In the genomic region with DNA sequence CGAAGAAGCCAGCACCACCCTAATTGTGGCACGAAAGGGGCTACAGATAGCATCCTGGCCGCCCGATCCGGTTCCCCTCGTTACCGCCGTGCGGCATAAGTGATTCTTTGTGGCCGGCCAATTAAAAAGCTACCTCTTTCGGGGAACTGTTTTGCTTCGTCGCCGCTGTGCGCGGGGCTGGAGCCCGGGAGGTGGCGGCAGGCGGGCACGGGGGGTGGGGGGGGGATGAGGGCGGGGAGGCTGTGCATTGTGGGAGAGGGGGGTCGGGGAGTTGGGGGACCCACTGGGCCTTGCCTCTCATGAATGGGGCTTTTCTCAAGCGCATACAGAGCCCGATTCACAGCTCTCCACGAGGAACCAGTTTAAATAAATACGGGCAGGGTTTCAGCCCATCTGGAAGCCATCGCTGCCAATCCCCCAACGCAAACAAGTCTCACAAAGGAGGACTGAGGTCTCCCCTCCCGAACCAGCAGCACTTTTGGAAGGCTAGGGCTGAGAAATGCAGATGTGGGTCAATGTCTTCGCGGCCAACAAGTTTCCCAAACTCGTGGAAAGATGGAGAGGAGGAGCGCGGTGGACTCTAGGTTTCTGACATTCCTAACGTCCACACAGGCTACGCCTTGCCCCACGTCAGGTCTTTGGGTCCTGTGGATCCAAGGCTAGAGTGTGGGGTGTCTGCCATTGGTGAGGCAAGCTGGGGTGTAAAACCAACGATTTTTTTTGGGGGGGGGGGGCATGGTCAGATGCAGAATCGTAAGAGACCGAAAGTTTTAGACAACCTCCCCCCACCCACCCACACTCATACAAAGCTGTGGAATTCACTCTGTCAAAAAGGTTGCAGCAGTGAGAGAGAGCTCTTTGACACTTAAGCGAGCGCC, we compare ENCODE assay signal across 8 mouse cellular contexts. TPM values are rescaled to one million over a fixed set of nuclear protein-coding genes. Genes with fewer than 3 reads are reported as not detected.
DNase-seq lines count a peak whose midpoint lies in the region; ATAC-seq and TF ChIP-seq lines count a peak whose summit lies in the region.

No protein-coding gene starts in this region.

- no peak for TF ChIP-seq CTCF in kidney, adult 2 months (conservative IDR thresholded peaks at IDR 0.05; ENCODE audit: insufficient read depth, insufficient read length, low read depth, low read length)
- TF ChIP-seq CTCF in hindbrain, postnatal 0 days (IDR thresholded peaks at IDR 0.05; ENCODE audit: low read depth), result no peak

- H3K27ac ChIP-seq in kidney, adult 2 months (ENCODE audit: insufficient read depth, low read depth, low read length), result no peak overlapping the region
- peak overlapping the region; percentile 45 for H3K27ac ChIP-seq in hindbrain, postnatal 0 days
- H3K27ac ChIP-seq in midbrain, embryonic 12.5 days (replicated peaks), result peak overlapping the region; percentile 94

- DNase-seq in kidney, adult 2 months, result no peak
- DNase-seq in kidney, postnatal 10 days, result no peak
- DNase-seq in embryo, embryonic 9.5 days (ENCODE audit: extremely low spot score), result peak; percentile 79
- DNase-seq in hindbrain, postnatal 0 days (ENCODE audit: low spot score), result peak; percentile 64
- no peak for DNase-seq in spleen, postnatal 36 days (ENCODE audit: low spot score in 2 of 2)
- no peak for DNase-seq in kidney, postnatal 14 days

- H3K4me1 ChIP-seq in kidney, adult 2 months (ENCODE audit: control insufficient read depth, insufficient read depth, low read length), result no peaks in the 10 kb centered on the region; the same call in 1 of the 2 replicates
- H3K4me1 ChIP-seq in hindbrain, postnatal 0 days (ENCODE audit: insufficient read depth, low read length), result peaks cover 35% of the 10 kb centered on the region
- peaks cover 61% of the 10 kb centered on the region for H3K4me1 ChIP-seq in midbrain, embryonic 12.5 days

- H3K9ac ChIP-seq in hindbrain, postnatal 0 days (replicated peaks; ENCODE audit: low read length), result peak overlapping the region; percentile 47
- H3K9ac ChIP-seq in midbrain, embryonic 12.5 days (replicated peaks), result peak overlapping the region; percentile 80

- H3K4me2 ChIP-seq in hindbrain, postnatal 0 days (ENCODE audit: low read depth, low read length), result peak overlapping the region; percentile 61
- peak overlapping the region; percentile 83 for H3K4me2 ChIP-seq in midbrain, embryonic 12.5 days (replicated peaks)

- peaks cover 8% of the 10 kb centered on the region for H3K27me3 ChIP-seq in kidney, adult 2 months (replicated peaks; ENCODE audit: control insufficient read depth, insufficient read depth, low read length)
- peaks cover 48% of the 10 kb centered on the region for H3K27me3 ChIP-seq in hindbrain, postnatal 0 days (ENCODE audit: insufficient read depth, low read length)
- H3K27me3 ChIP-seq in midbrain, embryonic 12.5 days, result peaks cover 40% of the 10 kb centered on the region

- 0 out of 2 replicates have a peak overlapping the region, but pooled peaks have one; percentile 9 for H3K4me3 ChIP-seq in kidney, adult 2 months (ENCODE audit: insufficient read depth, low read depth, low read length)
- H3K4me3 ChIP-seq in hindbrain, postnatal 0 days (ENCODE audit: low read length), result peak overlapping the region; percentile 31
- H3K4me3 ChIP-seq in midbrain, embryonic 12.5 days, result peak overlapping the region; percentile 60

- peak; percentile 61 for ATAC-seq in hindbrain, postnatal 0 days
- peak; percentile 53 for ATAC-seq in midbrain, embryonic 12.5 days (ENCODE audit: low FRiP score, low read depth)
- ATAC-seq in activated CD4-positive, CD25-positive, alpha-beta regulatory T cell, adult 4 months, result no peak

- WGBS in kidney, adult 2 months, result 3% methylated on average over 42 of the region's 42 CpGs
- under 1% methylated on average over 38 of the region's 42 CpGs for WGBS in hindbrain, postnatal 0 days
- WGBS in midbrain, embryonic 12.5 days, result 1% methylated on average over 42 of the region's 42 CpGs

- no peak for TF ChIP-seq POLR2A in kidney, adult 2 months (IDR thresholded peaks at IDR 0.05; ENCODE audit: low read depth, low read length)

- no peaks in the 10 kb centered on the region for H3K9me3 ChIP-seq in hindbrain, postnatal 0 days (ENCODE audit: low read length)
- H3K9me3 ChIP-seq in midbrain, embryonic 12.5 days, result no peaks in the 10 kb centered on the region

- no peaks in the 10 kb centered on the region for H3K36me3 ChIP-seq in kidney, adult 2 months (ENCODE audit: control insufficient read depth, insufficient read depth, low read length)
- no peaks in the 10 kb centered on the region for H3K36me3 ChIP-seq in hindbrain, postnatal 0 days (ENCODE audit: insufficient read depth, low read length)
- peaks cover 17% of the 10 kb centered on the region for H3K36me3 ChIP-seq in midbrain, embryonic 12.5 days

RNA-seq across cellular contexts. Expression of a gene that starts 2.1 kb away (rescaled TPM):
- polyA plus RNA-seq in kidney, adult 2 months (2012; rRNA removed), result 0.01 TPM in 1 of 2 replicates, not detected in the other
- total RNA-seq in hindbrain, postnatal 0 days (2014; rRNA removed), result 19.3 and 28.9 TPM in 2 replicates
- 7.4 and 8.1 TPM in 2 replicates for polyA plus RNA-seq in hindbrain, postnatal 0 days (2015; fragmentation: Nextera tagmentation; extraction: Ambion mirVana)
- 137 and 194 TPM in 2 replicates for polyA plus RNA-seq in midbrain, embryonic 12.5 days (2016; fragmentation: Nextera tagmentation; extraction: Ambion mirVana)
- polyA plus RNA-seq in activated CD4-positive, CD25-positive, alpha-beta regulatory T cell, adult 4 months (2017; shearing (Covaris generic)), result under 1 TPM in 1 of 2 experiments, not detected in 1; 0.25 TPM

RNA-seq across cellular contexts. Expression of a gene that starts 38.4 kb away (rescaled TPM):
- polyA plus RNA-seq in kidney, adult 2 months (2012; rRNA removed), result 69.4 and 74.9 TPM in 2 replicates
- total RNA-seq in hindbrain, postnatal 0 days (2014; rRNA removed), result 53.7 and 57.9 TPM in 2 replicates
- polyA plus RNA-seq in hindbrain, postnatal 0 days (2015; fragmentation: Nextera tagmentation; extraction: Ambion mirVana), result 55.9 and 57.9 TPM in 2 replicates
- polyA plus RNA-seq in midbrain, embryonic 12.5 days (2016; fragmentation: Nextera tagmentation; extraction: Ambion mirVana), result 52.8 and 58.2 TPM in 2 replicates
- polyA plus RNA-seq in activated CD4-positive, CD25-positive, alpha-beta regulatory T cell, adult 4 months (2017; shearing (Covaris generic)), result 10 to 100 TPM; 23.5 to 25.5 TPM

Comparison
In these comparisons a context has a peak if more than half of its experiments do, and no peak if none do; other contexts are left out.
1. DNase-seq: peak in embryo, embryonic 9.5 days (single experiment) and hindbrain, postnatal 0 days (single experiment); none in kidney, adult 2 months (single experiment), kidney, postnatal 10 days (single experiment), spleen, postnatal 36 days (0 of 2) and kidney, postnatal 14 days (single experiment).
2. H3K4me3 ChIP-seq: peak in every context shown above with its lines; median percentile 60 in midbrain, embryonic 12.5 days; 31 in hindbrain, postnatal 0 days; 9 in kidney, adult 2 months.
3. RNA of a gene that starts 2.1 kb away (polyA plus RNA-seq): 137 to 194 TPM in midbrain, embryonic 12.5 days; 7.4 to 8.1 TPM in hindbrain, postnatal 0 days, 0.25 TPM in activated CD4-positive, CD25-positive, alpha-beta regulatory T cell, adult 4 months and 0.01 TPM in kidney, adult 2 months; every median in the first group is over 10 times any median in the second.